In genomic region chr2:6695353-6695951, GRCm38 (mm10) we compare ENCODE assay signal across 18 mouse cellular contexts.
A peak's percentile ranks its signal among the peaks of the same experiment; 100 is the strongest.
DNase-seq lines count a peak whose midpoint lies in the region; ATAC-seq and TF ChIP-seq lines count a peak whose summit lies in the region.
"Had no signal": no experiment of that assay in that cellular context is flagged by ENCODE, and none has a peak within 500 bp of the region (broad histone marks: within the 10 kb centered on the region; RNA-seq: fewer than 3 reads in every experiment).

No protein-coding gene starts in this region.

- H3K27ac ChIP-seq in heart, embryonic 12.5 days (ENCODE audit: poor library complexity, severe bottlenecking): peak overlapping the region; percentile 61; the same call in 1 of the 2 replicates
- H3K27ac ChIP-seq: hindbrain, embryonic 12.5 days; midbrain, embryonic 10.5 days; neural tube, embryonic 15.5 days had no signal

- H3K4me3 ChIP-seq in heart, embryonic 12.5 days: no peak overlapping the region
- H3K4me3 ChIP-seq in G1E (ENCODE audit: low read depth, low read length): no peak overlapping the region
- H3K4me3 ChIP-seq: erythroblast, embryonic 14.5 days; hindbrain, embryonic 12.5 days; midbrain, embryonic 10.5 days; neural tube, embryonic 15.5 days had no signal

- H3K36me3 ChIP-seq in heart, embryonic 12.5 days: no peaks in the 10 kb centered on the region
- H3K36me3 ChIP-seq in G1E (replicated peaks): no peaks in the 10 kb centered on the region
- H3K36me3 ChIP-seq: hindbrain, embryonic 12.5 days; midbrain, embryonic 10.5 days; neural tube, embryonic 15.5 days had no signal

- no peak overlapping the region for H3K4me2 ChIP-seq in heart, embryonic 12.5 days
- H3K4me2 ChIP-seq: hindbrain, embryonic 12.5 days; lung, embryonic 14.5 days; neural tube, embryonic 15.5 days had no signal

- no peak for TF ChIP-seq CTCF in G1E (IDR thresholded peaks at IDR 0.05; ENCODE audit: low read depth, low read length)

- peaks cover 18% of the 10 kb centered on the region for H3K4me1 ChIP-seq in heart, embryonic 12.5 days (replicated peaks)
- H3K4me1 ChIP-seq in G1E (ENCODE audit: insufficient read depth, low read depth, low read length): no peaks in the 10 kb centered on the region
- H3K4me1 ChIP-seq: hindbrain, embryonic 12.5 days; midbrain, embryonic 10.5 days had no signal

- no peak for DNase-seq in heart, postnatal 4 days
- DNase-seq in 3T3-L1 (ENCODE audit: low read depth, low spot score) (peak; percentile 51), G1E (ENCODE audit: low spot score) (no peak)
- no peak for DNase-seq in kidney, adult 11 months
- DNase-seq in kidney, adult 18-20 months: no peak
- DNase-seq: cerebellum, adult 9-10 months; gastrocnemius, postnatal 14 days; kidney, postnatal 25 days; liver; lung, embryonic 14.5 days had no signal

- WGBS in heart, embryonic 12.5 days: 50% methylated on average over 4 of the region's 4 CpGs

- H3K27me3 ChIP-seq in heart, embryonic 12.5 days (replicated peaks): no peaks in the 10 kb centered on the region
- H3K27me3 ChIP-seq in G1E (ENCODE audit: insufficient read depth, low read length): no peaks in the 10 kb centered on the region
- H3K27me3 ChIP-seq: hindbrain, embryonic 12.5 days; neural tube, embryonic 15.5 days had no signal

- no peak overlapping the region for H3K9ac ChIP-seq in heart, embryonic 12.5 days
- H3K9ac ChIP-seq: hindbrain, embryonic 12.5 days; lung, embryonic 14.5 days; neural tube, embryonic 15.5 days had no signal

- ATAC-seq in heart, embryonic 12.5 days (ENCODE audit: insufficient number of reproducible peaks, low FRiP score): no peak
- peak; percentile 22; the same call in 1 of the 2 replicates for ATAC-seq in G1E (ENCODE audit: extremely low read depth, insufficient number of reproducible peaks, low FRiP score, poor library complexity, severe bottlenecking)
- peak; percentile 20; the same call in 1 of the 2 replicates for ATAC-seq in granulocyte monocyte progenitor cell, adult 5-6 weeks (replicated peaks; ENCODE audit: poor library complexity, severe bottlenecking)
- no peak for ATAC-seq in erythroid progenitor cell, adult 5-6 weeks (replicated peaks; ENCODE audit: low FRiP score, poor library complexity, severe bottlenecking)
- ATAC-seq: intestine, embryonic 16.5 days had no signal

- no peaks in the 10 kb centered on the region for H3K9me3 ChIP-seq in heart, embryonic 12.5 days (replicated peaks)
- no peaks in the 10 kb centered on the region for H3K9me3 ChIP-seq in G1E (replicated peaks)
- H3K9me3 ChIP-seq: hindbrain, embryonic 12.5 days; midbrain, embryonic 10.5 days; neural tube, embryonic 15.5 days had no signal

Comparison
In these comparisons a context has a peak if more than half of its experiments do, and no peak if none do; other contexts are left out.
1. ATAC-seq: peak in G1E (single experiment) and granulocyte monocyte progenitor cell, adult 5-6 weeks (single experiment); none in heart, embryonic 12.5 days (single experiment) and erythroid progenitor cell, adult 5-6 weeks (single experiment).